Mouse (Mus musculus) embryo, embryonic 11.5 days (tissue): Measurements from ENCODE around the gene Serpind1.
A peak's percentile ranks its signal among the peaks of the same experiment; 100 is the strongest.

ENCODE experiments used
- DNase-seq: peaks from one replicate; pipeline ENCODE4 v3.0.0-alpha.2; 2012; ENCODE audit warnings: low read depth, low spot score

Serpind1 gene

GRCm38 (mm10) chr16:17331116-17331515 lies at the start of gene Serpind1:
Gene Serpind1 (plus strand): TSS chr16:17331371.
- no peak for DNase-seq

GRCm38 (mm10) chr16:17283151-17283550 lies 48.0 kb upstream of the Serpind1 start:
- no peak for DNase-seq

- no peak for DNase-seq
Observed at GRCm38 (mm10) chr16:17287103-17287502, 44.1 kb upstream of the Serpind1 start.

GRCm38 (mm10) chr16:17291016-17291415 lies 40.2 kb upstream of the Serpind1 start:
- DNase-seq, result no peak

GRCm38 (mm10) chr16:17292751-17293150 lies 38.4 kb upstream of the Serpind1 start:
- peak; percentile 70 for DNase-seq

- DNase-seq, result no peak
Observed at GRCm38 (mm10) chr16:17300818-17301217, 30.4 kb upstream of the Serpind1 start.

GRCm38 (mm10) chr16:17303521-17304245 lies 27.5 kb upstream of the Serpind1 start:
- DNase-seq, result no peak

GRCm38 (mm10) chr16:17307461-17307860 lies 23.7 kb upstream of the Serpind1 start:
- no peak for DNase-seq

- no peak for DNase-seq
Observed at GRCm38 (mm10) chr16:17309036-17309435, 22.1 kb upstream of the Serpind1 start.

- DNase-seq, result no peak
Observed at GRCm38 (mm10) chr16:17312531-17312930, 18.6 kb upstream of the Serpind1 start.

- DNase-seq, result no peak
Observed at GRCm38 (mm10) chr16:17316554-17316953, 14.6 kb upstream of the Serpind1 start.

- no peak for DNase-seq
Observed at GRCm38 (mm10) chr16:17321481-17321880, 9.7 kb upstream of the Serpind1 start.

GRCm38 (mm10) chr16:17324745-17325144 lies 6.4 kb upstream of the Serpind1 start:
- DNase-seq, result no peak

GRCm38 (mm10) chr16:17326064-17326463 lies 5.1 kb upstream of the Serpind1 start:
- no peak for DNase-seq

- no peak for DNase-seq
Observed at GRCm38 (mm10) chr16:17329848-17330570, 1.2 kb upstream of the Serpind1 start.

GRCm38 (mm10) chr16:17331855-17332254 lies 684 bp downstream of the Serpind1 start:
- no peak for DNase-seq

- DNase-seq, result no peak
Observed at GRCm38 (mm10) chr16:17334574-17334973, 3.4 kb downstream of the Serpind1 start.

GRCm38 (mm10) chr16:17336089-17336488 lies 4.9 kb downstream of the Serpind1 start:
- DNase-seq, result no peak

GRCm38 (mm10) chr16:17339701-17340100 lies 8.5 kb downstream of the Serpind1 start:
- DNase-seq, result no peak

GRCm38 (mm10) chr16:17340705-17341104 lies 9.5 kb downstream of the Serpind1 start:
- DNase-seq, result no peak

- no peak for DNase-seq
Observed at GRCm38 (mm10) chr16:17341847-17342246, 10.7 kb downstream of the Serpind1 start.

- no peak for DNase-seq
Observed at GRCm38 (mm10) chr16:17345141-17345812, 14.1 kb downstream of the Serpind1 start.

GRCm38 (mm10) chr16:17345813-17346155 lies 14.6 kb downstream of the Serpind1 start:
- DNase-seq, result no peak
